Mouse (Mus musculus): Measurements from ENCODE around the gene Plekho1.
"Not testable (repeated sequence)": the region's sequence is repeated elsewhere in the genome, so short reads cannot be mapped to it uniquely, and the experiment has no call there.

- not testable (repeated sequence) for TF ChIP-seq POLR2A (IDR thresholded peaks at IDR 0.05; ENCODE audit: borderline replicate concordance, extremely low read depth, insufficient read depth, insufficient read length, poor library complexity, severe bottlenecking); CTCF (IDR thresholded peaks at IDR 0.05; ENCODE audit: borderline replicate concordance, extremely low read depth, insufficient read depth, insufficient read length)
Measured at GRCm38 (mm10) chr3:95954648-95955173, 41.1 kb downstream of the Plekho1 start.
